Mouse (Mus musculus): ENCODE results near the gene Rps6ka1. TPM values are rescaled to one million over a fixed set of nuclear protein-coding genes. Genes with fewer than 3 reads are reported as not detected.
A peak's percentile ranks its signal among the peaks of the same experiment; 100 is the strongest.
"Not testable (repeated sequence)": the region's sequence is repeated elsewhere in the genome, so short reads cannot be mapped to it uniquely, and the experiment has no call there.

The Rps6ka1 gene
- polyA plus RNA-seq, 1 experiment = 1.7 TPM

GRCm38 (mm10) chr4:133928576-133929277 lies 41.1 kb upstream of the Rps6ka1 start:
- H3ac ChIP-seq (ENCODE audit: control insufficient read depth, insufficient read length) = no peak overlapping the region
- H3K27me3 ChIP-seq (ENCODE audit: control insufficient read depth, insufficient read depth, insufficient read length) = no peaks in the 10 kb centered on the region
- H3K4me3 ChIP-seq = no peak overlapping the region
- no peaks in the 10 kb centered on the region for H3K36me3 ChIP-seq (ENCODE audit: control insufficient read depth, insufficient read depth)
- H3K4me2 ChIP-seq (ENCODE audit: low read depth) = peak overlapping the region; percentile 14
- TF ChIP-seq CEBPB (IDR thresholded peaks at IDR 0.05; ENCODE audit: insufficient read depth, poor library complexity, severe bottlenecking) (no peak), MYOG (IDR thresholded peaks at IDR 0.05; ENCODE audit: control insufficient read depth in 1 of 3, insufficient read depth in 1 of 3, insufficient read length in 2 of 3, low read depth in 2 of 3) (no peak), USF1 (IDR thresholded peaks at IDR 0.05; ENCODE audit: low read depth) (no peak), MYOD1 (IDR thresholded peaks at IDR 0.05; ENCODE audit: control insufficient read depth in 1 of 3, insufficient read length in 2 of 3, low read depth in 2 of 3) (no peak), TCF3 (IDR thresholded peaks at IDR 0.05; ENCODE audit: insufficient read length, low read depth) (no peak), TCF12 (IDR thresholded peaks at IDR 0.05; ENCODE audit: insufficient read depth, poor library complexity, severe bottlenecking) (no peak), REST (IDR thresholded peaks at IDR 0.05; ENCODE audit: insufficient read depth, insufficient read length) (no peak), POLR2AphosphoS2 (IDR thresholded peaks at IDR 0.05; ENCODE audit: insufficient read length, low read depth) (no peak), SRF (IDR thresholded peaks at IDR 0.05; ENCODE audit: control insufficient read depth, insufficient read length, low read depth) (no peak), MAX (IDR thresholded peaks at IDR 0.05; ENCODE audit: low read depth) (no peak), E2F4 (IDR thresholded peaks at IDR 0.05; ENCODE audit: insufficient read depth) (no peak), POLR2A (IDR thresholded peaks at IDR 0.05; ENCODE audit: insufficient read length, low read depth) (no peak)
- no peaks in the 10 kb centered on the region for H3K79me2 ChIP-seq (ENCODE audit: control insufficient read depth, insufficient read depth)

- Histone ChIP-seq H3ac (ENCODE audit: control insufficient read depth, insufficient read length) (no peak overlapping the region), H3K4me2 (ENCODE audit: low read depth) (no peak overlapping the region), H3K4me3 (no peak overlapping the region), H3K27me3 (ENCODE audit: control insufficient read depth, insufficient read depth, insufficient read length) (peaks cover 5% of the 10 kb centered on the region), H3K36me3 (ENCODE audit: control insufficient read depth, insufficient read depth) (no peaks in the 10 kb centered on the region), H3K79me2 (ENCODE audit: control insufficient read depth, insufficient read depth) (no peaks in the 10 kb centered on the region)
- no peak for TF ChIP-seq CEBPB (IDR thresholded peaks at IDR 0.05; ENCODE audit: insufficient read depth, poor library complexity, severe bottlenecking)
- no peak for TF ChIP-seq MAX (IDR thresholded peaks at IDR 0.05; ENCODE audit: low read depth)
Measured at GRCm38 (mm10) chr4:133925204-133925603, 37.6 kb upstream of the Rps6ka1 start.

- Histone ChIP-seq H3K27me3 (ENCODE audit: control insufficient read depth, insufficient read depth, insufficient read length) (peaks cover 5% of the 10 kb centered on the region), H3ac (ENCODE audit: control insufficient read depth, insufficient read length) (no peak overlapping the region), H3K36me3 (ENCODE audit: control insufficient read depth, insufficient read depth) (no peaks in the 10 kb centered on the region), H3K4me3 (no peak overlapping the region), H3K79me2 (ENCODE audit: control insufficient read depth, insufficient read depth) (no peaks in the 10 kb centered on the region), H3K4me2 (ENCODE audit: low read depth) (no peak overlapping the region)
- TF ChIP-seq USF1 (IDR thresholded peaks at IDR 0.05; ENCODE audit: low read depth) (no peak), MYOG (IDR thresholded peaks at IDR 0.05; ENCODE audit: control insufficient read depth in 1 of 3, insufficient read depth in 1 of 3, insufficient read length in 2 of 3, low read depth in 2 of 3) (no peak), TCF12 (IDR thresholded peaks at IDR 0.05; ENCODE audit: insufficient read depth, poor library complexity, severe bottlenecking) (no peak), MYOD1 (IDR thresholded peaks at IDR 0.05; ENCODE audit: control insufficient read depth in 1 of 3, insufficient read length in 2 of 3, low read depth in 2 of 3) (no peak), POLR2A (IDR thresholded peaks at IDR 0.05; ENCODE audit: insufficient read length, low read depth) (no peak), CEBPB (IDR thresholded peaks at IDR 0.05; ENCODE audit: insufficient read depth, poor library complexity, severe bottlenecking) (no peak), POLR2AphosphoS2 (IDR thresholded peaks at IDR 0.05; ENCODE audit: insufficient read length, low read depth) (no peak), REST (IDR thresholded peaks at IDR 0.05; ENCODE audit: insufficient read depth, insufficient read length) (no peak), SRF (IDR thresholded peaks at IDR 0.05; ENCODE audit: control insufficient read depth, insufficient read length, low read depth) (no peak), E2F4 (IDR thresholded peaks at IDR 0.05; ENCODE audit: insufficient read depth) (no peak), TCF3 (IDR thresholded peaks at IDR 0.05; ENCODE audit: insufficient read length, low read depth) (no peak), MAX (IDR thresholded peaks at IDR 0.05; ENCODE audit: low read depth) (no peak)
Measured at GRCm38 (mm10) chr4:133923743-133924142, 36.1 kb upstream of the Rps6ka1 start.

- H3K79me2 ChIP-seq (ENCODE audit: control insufficient read depth, insufficient read depth); H3K4me3 ChIP-seq; H3ac ChIP-seq (ENCODE audit: control insufficient read depth, insufficient read length); H3K4me2 ChIP-seq (ENCODE audit: low read depth); H3K36me3 ChIP-seq (ENCODE audit: control insufficient read depth, insufficient read depth); H3K27me3 ChIP-seq (ENCODE audit: control insufficient read depth, insufficient read depth, insufficient read length): not testable (repeated sequence)
Measured at GRCm38 (mm10) chr4:133918093-133918825, 30.7 kb upstream of the Rps6ka1 start.

GRCm38 (mm10) chr4:133911983-133912382 lies 24.4 kb upstream of the Rps6ka1 start:
- no peaks in the 10 kb centered on the region for H3K79me2 ChIP-seq (ENCODE audit: control insufficient read depth, insufficient read depth)
- H3K27me3 ChIP-seq (ENCODE audit: control insufficient read depth, insufficient read depth, insufficient read length) = no peaks in the 10 kb centered on the region
- H3ac ChIP-seq (ENCODE audit: control insufficient read depth, insufficient read length) = no peak overlapping the region
- no peaks in the 10 kb centered on the region for H3K36me3 ChIP-seq (ENCODE audit: control insufficient read depth, insufficient read depth)
- no peak overlapping the region for H3K4me2 ChIP-seq (ENCODE audit: low read depth)
- TF ChIP-seq MAX (IDR thresholded peaks at IDR 0.05; ENCODE audit: low read depth) (no peak), POLR2A (IDR thresholded peaks at IDR 0.05; ENCODE audit: insufficient read length, low read depth) (no peak), MYOD1 (IDR thresholded peaks at IDR 0.05; ENCODE audit: control insufficient read depth in 1 of 3, insufficient read length in 2 of 3, low read depth in 2 of 3) (no peak), TCF12 (IDR thresholded peaks at IDR 0.05; ENCODE audit: insufficient read depth, poor library complexity, severe bottlenecking) (no peak), POLR2AphosphoS2 (IDR thresholded peaks at IDR 0.05; ENCODE audit: insufficient read length, low read depth) (no peak), E2F4 (IDR thresholded peaks at IDR 0.05; ENCODE audit: insufficient read depth) (no peak)
- H3K4me3 ChIP-seq = no peak overlapping the region
